Comparison of ENCODE assay signal across 8 mouse cellular contexts in genomic region chr14:25185959-25186771, GRCm38 (mm10).
DNase-seq lines count a peak whose midpoint lies in the region; ATAC-seq lines count a peak whose summit lies in the region.

No protein-coding gene starts in this region.

- peak; percentile 71 for ATAC-seq in midbrain, embryonic 13.5 days

- intact Hi-C loops in heart, postnatal 25 days (cut with DNase I) = no loop called here

- H3K4me3 ChIP-seq in forebrain, embryonic 10.5 days = no peak overlapping the region
- H3K4me3 ChIP-seq in midbrain, embryonic 13.5 days (replicated peaks) = no peak overlapping the region

- H3K4me2 ChIP-seq in midbrain, embryonic 13.5 days (replicated peaks) = 0 out of 2 replicates have a peak overlapping the region, but pooled peaks have one; percentile 10

- 56% methylated on average over 14 of the region's 14 CpGs for WGBS in forebrain, embryonic 10.5 days
- 34% methylated on average over 14 of the region's 14 CpGs for WGBS in midbrain, embryonic 13.5 days

- H3K27ac ChIP-seq in forebrain, embryonic 10.5 days = peak overlapping the region; percentile 60
- H3K27ac ChIP-seq in midbrain, embryonic 13.5 days = peak overlapping the region; percentile 88

- 0 out of 2 replicates have a peak overlapping the region, but pooled peaks have one; percentile 5 for H3K9ac ChIP-seq in midbrain, embryonic 13.5 days (replicated peaks)

- peaks cover 20% of the 10 kb centered on the region for H3K27me3 ChIP-seq in forebrain, embryonic 10.5 days (ENCODE audit: poor library complexity, severe bottlenecking)
- H3K27me3 ChIP-seq in midbrain, embryonic 13.5 days = no peaks in the 10 kb centered on the region

- DNase-seq in ovary, adult 18-20 months (ENCODE audit: low spot score) = peak; percentile 29
- no peak for DNase-seq in ovary, postnatal 10 days (ENCODE audit: low spot score)
- no peak for DNase-seq in forebrain, embryonic 10.5 days (ENCODE audit: extremely low spot score, low spot score)
- peak; percentile 24 for DNase-seq in heart, postnatal 25 days (ENCODE audit: low spot score)
- peak; percentile 39 for DNase-seq in layer of hippocampus, adult 9-10 months (ENCODE audit: low spot score)
- no peak for DNase-seq in adipocyte (ENCODE audit: low spot score)
- DNase-seq in testis, postnatal 14 days (ENCODE audit: low spot score) = no peak

- no peaks in the 10 kb centered on the region; the same call in 1 of the 2 replicates for H3K9me3 ChIP-seq in forebrain, embryonic 10.5 days
- H3K9me3 ChIP-seq in midbrain, embryonic 13.5 days = no peaks in the 10 kb centered on the region

- H3K36me3 ChIP-seq in forebrain, embryonic 10.5 days (replicated peaks) = no peaks in the 10 kb centered on the region
- no peaks in the 10 kb centered on the region for H3K36me3 ChIP-seq in midbrain, embryonic 13.5 days

- H3K4me1 ChIP-seq in forebrain, embryonic 10.5 days = peaks cover 46% of the 10 kb centered on the region
- peaks cover 26% of the 10 kb centered on the region for H3K4me1 ChIP-seq in midbrain, embryonic 13.5 days (replicated peaks)

Comparison
In these comparisons a context has a peak if more than half of its experiments do, and no peak if none do; other contexts are left out.
1. DNase-seq: peak in ovary, adult 18-20 months (single experiment), heart, postnatal 25 days (single experiment) and layer of hippocampus, adult 9-10 months (single experiment); none in ovary, postnatal 10 days (single experiment), forebrain, embryonic 10.5 days (single experiment), adipocyte (single experiment) and testis, postnatal 14 days (single experiment).